Comparison of ENCODE assay signal across 8 mouse cellular contexts in the genomic region with DNA sequence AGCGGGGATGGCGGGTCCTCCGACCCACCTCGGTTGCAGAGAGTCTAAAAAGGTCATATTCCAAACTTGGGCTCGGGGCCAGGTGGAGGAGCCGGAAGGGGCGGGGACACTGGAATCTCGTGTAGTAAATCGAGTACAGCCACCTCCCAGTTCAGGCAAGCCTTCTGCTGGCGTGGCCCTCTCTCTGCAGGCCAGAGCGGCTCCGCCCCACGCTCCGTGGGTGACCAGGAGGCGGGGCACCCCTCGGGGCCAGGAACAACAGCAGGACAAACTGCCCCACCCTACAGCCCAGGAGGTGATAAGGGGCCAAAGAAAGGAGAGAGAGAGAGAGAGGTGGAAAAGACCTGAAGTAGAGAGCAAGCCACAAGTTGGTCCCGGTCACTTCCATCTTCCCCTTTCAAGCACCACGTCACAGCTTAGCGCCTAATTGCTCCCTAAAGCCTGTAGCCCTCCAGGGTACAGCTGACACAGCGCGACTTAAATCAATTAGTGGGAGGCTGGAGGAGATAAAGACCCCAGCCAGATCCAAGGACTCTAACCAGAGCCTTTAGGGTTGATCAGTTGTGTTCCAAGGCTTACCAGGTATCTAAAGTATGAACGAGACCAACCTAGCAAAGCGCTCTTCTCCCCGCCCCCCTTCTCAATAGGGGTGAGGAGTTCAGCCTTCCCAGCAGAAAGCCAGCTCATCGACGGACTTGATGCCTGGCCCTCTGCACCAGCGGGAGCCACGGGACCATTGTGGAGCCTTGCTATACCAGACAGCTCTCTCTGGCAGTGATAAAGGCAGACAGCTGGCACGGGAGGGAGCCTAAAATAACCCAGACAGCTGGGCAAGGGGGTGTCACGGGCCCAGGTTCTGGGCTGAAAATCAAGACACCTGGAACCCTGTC. TPM values are rescaled to one million over a fixed set of nuclear protein-coding genes. Genes with fewer than 3 reads are reported as not detected.
A peak's percentile ranks its signal among the peaks of the same experiment; 100 is the strongest.
DNase-seq lines count a peak whose midpoint lies in the region; ATAC-seq and TF ChIP-seq lines count a peak whose summit lies in the region.

No protein-coding gene starts in this region.

- peak overlapping the region; percentile 100 for H3K27ac ChIP-seq in heart, embryonic 15.5 days
- peak overlapping the region; percentile 100 for H3K27ac ChIP-seq in lung, embryonic 14.5 days (ENCODE audit: low read depth)

- DNase-seq in adrenal gland, postnatal 4 days (ENCODE audit: low spot score in 2 of 2): peak; percentile 60 to 79
- DNase-seq in kidney, postnatal 14 days: peak; percentile 93
- DNase-seq in lung, embryonic 14.5 days: peak; percentile 88
- DNase-seq in ovary, postnatal 10 days (ENCODE audit: low spot score): peak; percentile 79
- peak; percentile 84 for DNase-seq in urinary bladder, postnatal 25 days (ENCODE audit: low spot score)

- peak overlapping the region; percentile 83 for H3K4me3 ChIP-seq in E14TG2a.4 (replicated peaks; ENCODE audit: low read length)
- peak overlapping the region; percentile 82 for H3K4me3 ChIP-seq in erythroblast, embryonic 14.5 days (replicated peaks)
- peak overlapping the region; percentile 59 for H3K4me3 ChIP-seq in heart, embryonic 15.5 days
- peak overlapping the region; percentile 92 for H3K4me3 ChIP-seq in lung, embryonic 14.5 days (ENCODE audit: low read depth, low read length)

- peak; percentile 35 for ATAC-seq in heart, embryonic 15.5 days (replicated peaks; ENCODE audit: insufficient number of reproducible peaks, insufficient read depth, low FRiP score, low read depth)
- ATAC-seq in lung, embryonic 14.5 days (ENCODE audit: insufficient read depth): peak; percentile 1; the same call in 1 of the 2 replicates

- 3% methylated on average over 30 of the region's 30 CpGs for WGBS in heart, embryonic 15.5 days
- 2% methylated on average over 30 of the region's 30 CpGs for WGBS in lung, embryonic 14.5 days

- TF ChIP-seq CTCF in E14TG2a.4 (conservative IDR thresholded peaks at IDR 0.05; ENCODE audit: low read length): no peak
- no peak for TF ChIP-seq CTCF in lung, embryonic 14.5 days (IDR thresholded peaks at IDR 0.05; ENCODE audit: low read depth)

- peak overlapping the region; percentile 81 for H3K9ac ChIP-seq in heart, embryonic 15.5 days
- H3K9ac ChIP-seq in lung, embryonic 14.5 days: peak overlapping the region; percentile 99

- H3K9me3 ChIP-seq in E14TG2a.4 (ENCODE audit: low read length): no peaks in the 10 kb centered on the region
- no peaks in the 10 kb centered on the region for H3K9me3 ChIP-seq in erythroblast, embryonic 14.5 days (ENCODE audit: control insufficient read depth, low read length)
- H3K9me3 ChIP-seq in heart, embryonic 15.5 days (replicated peaks): no peaks in the 10 kb centered on the region
- H3K9me3 ChIP-seq in lung, embryonic 14.5 days (ENCODE audit: low read depth, low read length): no peaks in the 10 kb centered on the region

- peak overlapping the region; percentile 96 for H3K4me2 ChIP-seq in heart, embryonic 15.5 days
- peak overlapping the region; percentile 100 for H3K4me2 ChIP-seq in lung, embryonic 14.5 days

- peaks cover 19% of the 10 kb centered on the region for H3K36me3 ChIP-seq in E14TG2a.4 (ENCODE audit: insufficient read depth, low read length)
- peaks cover 59% of the 10 kb centered on the region for H3K36me3 ChIP-seq in erythroblast, embryonic 14.5 days (ENCODE audit: control insufficient read depth)
- H3K36me3 ChIP-seq in heart, embryonic 15.5 days: no peaks in the 10 kb centered on the region
- H3K36me3 ChIP-seq in lung, embryonic 14.5 days (ENCODE audit: insufficient read depth): peaks cover 17% of the 10 kb centered on the region; the same call in 1 of the 2 replicates

- peaks cover 56% of the 10 kb centered on the region for H3K4me1 ChIP-seq in E14TG2a.4 (replicated peaks; ENCODE audit: low read depth, low read length)
- H3K4me1 ChIP-seq in erythroblast, embryonic 14.5 days (ENCODE audit: control insufficient read depth): peaks cover 90% of the 10 kb centered on the region
- H3K4me1 ChIP-seq in heart, embryonic 15.5 days (replicated peaks): peaks cover 76% of the 10 kb centered on the region
- H3K4me1 ChIP-seq in lung, embryonic 14.5 days (ENCODE audit: insufficient read depth): peaks cover 44% of the 10 kb centered on the region

- H3K27me3 ChIP-seq in E14TG2a.4 (ENCODE audit: insufficient read depth, low read length): peaks cover 13% of the 10 kb centered on the region
- peaks cover 1% of the 10 kb centered on the region; the same call in 1 of the 2 replicates for H3K27me3 ChIP-seq in erythroblast, embryonic 14.5 days (ENCODE audit: control insufficient read depth)
- H3K27me3 ChIP-seq in heart, embryonic 15.5 days: no peaks in the 10 kb centered on the region
- no peaks in the 10 kb centered on the region for H3K27me3 ChIP-seq in lung, embryonic 14.5 days (ENCODE audit: insufficient read depth, low read length)

RNA-seq across cellular contexts. Expression of gene Rhof, which starts 3.2 kb away (rescaled TPM):
- total RNA-seq in adrenal gland, postnatal 4 days (2021): 1 to 10 TPM; 1.8 TPM
- 0.38 and 0.52 TPM in 2 replicates for polyA plus RNA-seq in erythroblast, embryonic 14.5 days (2012)
- 1.5 and 3.1 TPM in 2 replicates for polyA plus RNA-seq in heart, embryonic 15.5 days (2015; fragmentation: Nextera tagmentation; extraction: Ambion mirVana)
- 2.4 and 2.5 TPM in 2 replicates for polyA plus RNA-seq in lung, embryonic 14.5 days (2014; fragmentation: Nextera tagmentation; extraction: Ambion mirVana)

RNA-seq across cellular contexts. Expression of gene Setd1b, which starts 6.3 kb away (rescaled TPM):
- total RNA-seq in adrenal gland, postnatal 4 days (2021): 10 to 100 TPM; 36.8 to 37.2 TPM
- polyA plus RNA-seq in erythroblast, embryonic 14.5 days (2012): 3.3 and 3.9 TPM in 2 replicates
- polyA plus RNA-seq in heart, embryonic 15.5 days (2015; fragmentation: Nextera tagmentation; extraction: Ambion mirVana): 6.0 and 6.9 TPM in 2 replicates
- 11.5 and 12.1 TPM in 2 replicates for polyA plus RNA-seq in lung, embryonic 14.5 days (2014; fragmentation: Nextera tagmentation; extraction: Ambion mirVana)

RNA-seq across cellular contexts. Expression of gene Psmd9, which starts 33.5 kb away (rescaled TPM):
- 10 to 100 TPM; 36.0 to 36.5 TPM for total RNA-seq in adrenal gland, postnatal 4 days (2021)
- 27.7 and 28.4 TPM in 2 replicates for polyA plus RNA-seq in erythroblast, embryonic 14.5 days (2012)
- polyA plus RNA-seq in heart, embryonic 15.5 days (2015; fragmentation: Nextera tagmentation; extraction: Ambion mirVana): 54.9 and 66.7 TPM in 2 replicates
- 70.9 and 81.7 TPM in 2 replicates for polyA plus RNA-seq in lung, embryonic 14.5 days (2014; fragmentation: Nextera tagmentation; extraction: Ambion mirVana)

RNA-seq across cellular contexts. Expression of gene Hpd, which starts 46.8 kb away (rescaled TPM):
- total RNA-seq in adrenal gland, postnatal 4 days (2021): 10 to 100 TPM in 1 of 2 experiments, 1 to 10 TPM in 1; 2.2 to 48.2 TPM
- polyA plus RNA-seq in erythroblast, embryonic 14.5 days (2012): not detected in 2 replicates
- 0.37 TPM in 1 of 2 replicates, not detected in the other for polyA plus RNA-seq in heart, embryonic 15.5 days (2015; fragmentation: Nextera tagmentation; extraction: Ambion mirVana)
- not detected in 2 replicates for polyA plus RNA-seq in lung, embryonic 14.5 days (2014; fragmentation: Nextera tagmentation; extraction: Ambion mirVana)

Comparison
In these comparisons a context has a peak if more than half of its experiments do, and no peak if none do; other contexts are left out.
1. Peak in every context shown above with its lines: DNase-seq, ATAC-seq, H3K4me3 ChIP-seq and H3K27ac ChIP-seq.